Mouse (Mus musculus) ES-Bruce4 (cell line): ENCODE results near the gene Alox5.

ENCODE experiments used
- CTCF ChIP-seq: IDR thresholded peaks from one replicate; pipeline ENCODE4 v1.8.1; 2011; ENCODE audit warnings: low read depth, low read length
- EP300 ChIP-seq: IDR thresholded peaks from 2 replicates; pipeline ENCODE4 v1.6.1; 2011; ENCODE audit warnings: low read depth, low read length; ENCODE audit not compliant: insufficient read depth
- POLR2A ChIP-seq: IDR thresholded peaks from one replicate; pipeline ENCODE4 v1.8.1; 2011; ENCODE audit warnings: low read length; ENCODE audit not compliant: insufficient read depth

- no peak for TF ChIP-seq CTCF
- TF ChIP-seq EP300, result no peak
- TF ChIP-seq POLR2A, result no peak
Measured at GRCm38 (mm10) chr6:116405715-116406114, 55.3 kb downstream of the Alox5 start.
